ENCODE assay signal across 8 mouse cellular contexts in genomic region chr5:107986255-107986966, GRCm38 (mm10). TPM values are rescaled to one million over a fixed set of nuclear protein-coding genes. Genes with fewer than 3 reads are reported as not detected.
A peak's percentile ranks its signal among the peaks of the same experiment; 100 is the strongest.
DNase-seq lines count a peak whose midpoint lies in the region; ATAC-seq and TF ChIP-seq lines count a peak whose summit lies in the region.

No protein-coding gene starts in this region.

- 0 out of 2 replicates have a peak, but pooled peaks cover 1% of the 10 kb centered on the region for H3K4me1 ChIP-seq in cortical plate, adult 2 months (ENCODE audit: control insufficient read depth, insufficient read depth, low read length)
- 0 out of 2 replicates have a peak, but pooled peaks cover 4% of the 10 kb centered on the region for H3K4me1 ChIP-seq in intestine, embryonic 15.5 days (replicated peaks)

- peak; percentile 39 to 85 for DNase-seq in adrenal gland, adult (ENCODE audit: inconsistent age in 2 of 2, low spot score in 1 of 2)
- no peak for DNase-seq in adrenal gland, postnatal 4 days (ENCODE audit: low spot score in 2 of 2)
- peak; percentile 41 to 59 for DNase-seq in gastrocnemius, adult 8-10 months (ENCODE audit: low spot score in 2 of 2)
- DNase-seq in left cerebral cortex, postnatal 14 days (ENCODE audit: low spot score in 2 of 2) = peak; percentile 57 to 82
- DNase-seq in right cerebral cortex, postnatal 10 days (ENCODE audit: low spot score in 2 of 2) = peak; percentile 74 to 81

- no peaks in the 10 kb centered on the region for H3K27me3 ChIP-seq in intestine, embryonic 15.5 days (replicated peaks)

- intact Hi-C loops in left cerebral cortex, postnatal 14 days (cut with DNase I) = loop anchor here (2.0 kb wide), 1 partner anchor 66 kb away; no protein-coding TSS in a partner anchor

- peak; percentile 54; the same call in 1 of the 2 replicates for TF ChIP-seq POLR2A in cortical plate, adult 2 months (IDR thresholded peaks at IDR 0.05; ENCODE audit: extremely low read depth, insufficient read depth, low read length)

- H3K9me3 ChIP-seq in intestine, embryonic 15.5 days = no peaks in the 10 kb centered on the region

- peak overlapping the region; percentile 92 for H3K4me2 ChIP-seq in intestine, embryonic 15.5 days (replicated peaks)

- peak; percentile 86 for ATAC-seq in intestine, embryonic 15.5 days
- ATAC-seq in megakaryocyte progenitor cell, adult 5-6 weeks (replicated peaks; ENCODE audit: poor library complexity) = peak; percentile 68

- WGBS in intestine, embryonic 15.5 days = 1% methylated on average over 28 of the region's 54 CpGs

- H3K27ac ChIP-seq in cortical plate, adult 2 months (ENCODE audit: insufficient read depth, low read length) = peak overlapping the region; percentile 73
- H3K27ac ChIP-seq in intestine, embryonic 15.5 days = peak overlapping the region; percentile 85

- H3K9ac ChIP-seq in intestine, embryonic 15.5 days = peak overlapping the region; percentile 68

- TF ChIP-seq CTCF in cortical plate, adult 2 months (IDR thresholded peaks at IDR 0.05; ENCODE audit: extremely low read depth, insufficient read depth, low read length) = peak; percentile 69

- no peaks in the 10 kb centered on the region for H3K36me3 ChIP-seq in intestine, embryonic 15.5 days

- peak overlapping the region; percentile 76 for H3K4me3 ChIP-seq in cortical plate, adult 2 months (ENCODE audit: insufficient read depth, low read length)
- peak overlapping the region; percentile 90 for H3K4me3 ChIP-seq in intestine, embryonic 15.5 days (replicated peaks)

RNA-seq across cellular contexts. Expression of gene Fam69a, which starts 0.5 kb away (rescaled TPM):
- 10 to 100 TPM in 1 of 2 experiments, 1 to 10 TPM in 1; 9.8 to 10.1 TPM for total RNA-seq in adrenal gland, postnatal 4 days (2021)
- 17.3 and 19.7 TPM in 2 replicates for polyA plus RNA-seq in cortical plate, adult 2 months (2012; rRNA removed)
- total RNA-seq in gastrocnemius, adult 8-10 months (2022) = 10 to 100 TPM; 29.3 to 38.2 (median 31.6) TPM
- 18.4 and 20.9 TPM in 2 replicates for polyA plus RNA-seq in intestine, embryonic 15.5 days (2015; fragmentation: Nextera tagmentation; extraction: Ambion mirVana)
- total RNA-seq in left cerebral cortex, postnatal 14 days (2021) = 10 to 100 TPM; 42.3 to 47.3 TPM
- total RNA-seq in megakaryocyte progenitor cell, adult 5-6 weeks (2015) = 43.3 and 48.4 TPM in 2 replicates
- total RNA-seq in megakaryocyte progenitor cell, adult 5-6 weeks (2017) = 16.2 and 27.8 TPM in 2 replicates

Comparison
In these comparisons a context has a peak if more than half of its experiments do, and no peak if none do; other contexts are left out.
1. DNase-seq: peak in adrenal gland, adult (2 of 2), gastrocnemius, adult 8-10 months (2 of 2), left cerebral cortex, postnatal 14 days (2 of 2) and right cerebral cortex, postnatal 10 days (2 of 2); none in adrenal gland, postnatal 4 days (0 of 2).